11 mouse cellular contexts compared by ENCODE assay signal in the genomic region with DNA sequence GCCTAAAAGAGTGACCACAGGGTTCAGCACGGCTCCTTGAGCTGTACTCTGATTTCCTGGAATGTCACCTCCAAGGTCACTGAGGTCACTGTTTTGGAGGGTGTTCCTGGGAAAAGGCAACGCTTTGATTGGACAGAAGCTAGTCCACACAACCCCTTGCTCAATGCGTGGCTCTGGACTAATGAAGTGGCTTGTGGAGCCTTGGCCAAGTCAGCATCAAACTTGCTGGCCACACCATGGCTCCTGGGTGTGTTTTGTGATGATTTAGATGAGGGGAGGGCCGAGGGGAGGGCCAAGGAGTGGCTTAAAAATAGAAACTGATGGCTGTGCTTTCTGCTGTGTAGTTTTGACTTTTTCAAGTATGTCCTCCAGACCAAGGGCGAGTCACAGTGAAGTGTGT. TPM values are rescaled to one million over a fixed set of nuclear protein-coding genes. Genes with fewer than 3 reads are reported as not detected.
DNase-seq lines count a peak whose midpoint lies in the region; ATAC-seq lines count a peak whose summit lies in the region.
"Had no signal": no experiment of that assay in that cellular context is flagged by ENCODE, and none has a peak within 500 bp of the region (broad histone marks: within the 10 kb centered on the region; RNA-seq: fewer than 3 reads in every experiment).

No protein-coding gene starts in this region.

- H3K27ac ChIP-seq in heart, embryonic 10.5 days = peak overlapping the region; percentile 81
- H3K27ac ChIP-seq: liver, embryonic 13.5 days; neural tube, embryonic 13.5 days had no signal

- no peak for ATAC-seq in activated CD4-positive, CD25-positive, alpha-beta regulatory T cell, adult 4 months

- intact Hi-C loops in left cerebral cortex, postnatal 14 days (cut with DNase I) = no loop called here

- no peaks in the 10 kb centered on the region for H3K9me3 ChIP-seq in heart, embryonic 10.5 days
- H3K9me3 ChIP-seq: G1E; liver, embryonic 13.5 days; neural tube, embryonic 13.5 days had no signal

- 46% methylated on average over 5 of the region's 5 CpGs for WGBS in heart, embryonic 10.5 days

- peaks cover 10% of the 10 kb centered on the region for H3K4me1 ChIP-seq in heart, embryonic 10.5 days
- H3K4me1 ChIP-seq: liver, embryonic 13.5 days; neural tube, embryonic 13.5 days had no signal

- no peaks in the 10 kb centered on the region for H3K36me3 ChIP-seq in heart, embryonic 10.5 days
- H3K36me3 ChIP-seq: G1E; liver, embryonic 13.5 days; neural tube, embryonic 13.5 days had no signal

- peak; percentile 39 for DNase-seq in urinary bladder, postnatal 25 days (ENCODE audit: low spot score)
- DNase-seq in urinary bladder, postnatal 10 days (ENCODE audit: low spot score) = no peak
- peak; percentile 63 for DNase-seq in heart, embryonic 10.5 days (ENCODE audit: low spot score)
- DNase-seq in kidney, postnatal 25 days = peak; percentile 77 to 79
- no peak for DNase-seq in testis, postnatal 14 days (ENCODE audit: low spot score)
- DNase-seq in frontal cortex, postnatal 25 days (ENCODE audit: low spot score in 2 of 2) = no peak
- no peak for DNase-seq in left cerebral cortex, postnatal 14 days (ENCODE audit: low spot score in 2 of 2)
- DNase-seq: liver, embryonic 13.5 days had no signal

- no peaks in the 10 kb centered on the region for H3K27me3 ChIP-seq in heart, embryonic 10.5 days (ENCODE audit: insufficient read depth, poor library complexity, severe bottlenecking)
- H3K27me3 ChIP-seq: liver, embryonic 13.5 days; neural tube, embryonic 13.5 days had no signal

- no peak overlapping the region for H3K4me3 ChIP-seq in heart, embryonic 10.5 days
- H3K4me3 ChIP-seq: liver, embryonic 13.5 days; neural tube, embryonic 13.5 days had no signal

RNA-seq across cellular contexts. Expression of gene Heg1, which starts 24.0 kb away (rescaled TPM):
- polyA plus RNA-seq in heart, embryonic 10.5 days (2016; fragmentation: Nextera tagmentation; extraction: Ambion mirVana) = 26.3 and 33.0 TPM in 2 replicates
- polyA plus RNA-seq in activated CD4-positive, CD25-positive, alpha-beta regulatory T cell, adult 4 months (2017; shearing (Covaris generic)) = 10 to 100 TPM; 27.0 to 32.0 TPM
- total RNA-seq in left cerebral cortex, postnatal 14 days (2021) = 10 to 100 TPM; 37.6 to 37.7 TPM

Comparison
In these comparisons a context has a peak if more than half of its experiments do, and no peak if none do; other contexts are left out.
1. DNase-seq: peak in urinary bladder, postnatal 25 days (single experiment), heart, embryonic 10.5 days (single experiment) and kidney, postnatal 25 days (2 of 2); none in urinary bladder, postnatal 10 days (single experiment), testis, postnatal 14 days (single experiment), frontal cortex, postnatal 25 days (0 of 2) and left cerebral cortex, postnatal 14 days (0 of 2).